Mouse (Mus musculus) stomach, embryonic 16.5 days (tissue): Measurements from ENCODE around the gene Rpl21. TPM values are rescaled to one million over a fixed set of nuclear protein-coding genes. Genes with fewer than 3 reads are reported as not detected.
"Not testable (repeated sequence)": the region's sequence is repeated elsewhere in the genome, so short reads cannot be mapped to it uniquely, and the experiment has no call there.

Source experiments
- ATAC-seq: fragments of 200-750 bp; cut with Nextera tagmentation; 2 replicates; pipeline ENCODE4 v1.8.0; 2017; ENCODE audit warnings: moderate number of reproducible peaks, moderate TSS enrichment; ENCODE audit not compliant: insufficient read depth, low FRiP score
- H3K27ac ChIP-seq: fragments of 300-500 bp; sonication (generic); 2 replicates; pipeline ENCODE4 v1.5.1; 2014; ENCODE audit warnings: low read length
- H3K27me3 ChIP-seq: fragments of 300-500 bp; sonication (generic); 2 replicates; pipeline ENCODE4 v1.6.1; 2014; ENCODE audit warnings: low read length, control low read depth, mixed read lengths; ENCODE audit not compliant: control insufficient read depth, insufficient read depth
- H3K36me3 ChIP-seq: fragments of 300-500 bp; sonication (generic); 2 replicates; pipeline ENCODE4 v1.6.1; 2014; ENCODE audit warnings: low read length; ENCODE audit not compliant: control insufficient read depth, insufficient read depth
- H3K4me1 ChIP-seq: fragments of 300-500 bp; sonication (generic); 2 replicates; pipeline ENCODE4 v1.6.1; 2014; ENCODE audit warnings: low read length, control low read depth, mixed read lengths; ENCODE audit not compliant: control insufficient read depth, insufficient read depth
- H3K4me2 ChIP-seq: fragments of 300-500 bp; sonication (generic); 2 replicates; pipeline ENCODE4 v1.6.1; 2014; ENCODE audit warnings: low read depth, low read length, mixed read lengths
- H3K4me3 ChIP-seq: fragments of 300-500 bp; sonication (generic); replicated peaks from 2 replicates; pipeline ENCODE4 v1.5.1; 2014; ENCODE audit warnings: mild to moderate bottlenecking, low read length
- H3K9ac ChIP-seq: fragments of 300-500 bp; sonication (generic); 2 replicates; pipeline ENCODE4 v1.6.1; 2014; ENCODE audit warnings: low read length
- H3K9me3 ChIP-seq: fragments of 300-500 bp; sonication (generic); replicated peaks from 2 replicates; pipeline ENCODE4 v1.6.1; 2016; ENCODE audit warnings: low read length, control low read depth; ENCODE audit not compliant: control insufficient read depth
- WGBS: fragments of 180-500 bp; shearing (Covaris S2); extraction: QIAGEN DNeasy Blood & Tissue Kit; methylation state at CpG from one replicate; pipeline ENCODE4 v1.1.7; 2014; 5-methylcytosine and 5-hydroxymethylcytosine counted together
- polyA plus RNA-seq: library from polyadenylated mRNA; unstranded; fragments of >200 nt; fragmentation: Nextera tagmentation; extraction: Ambion mirVana; gene quantifications from 2 replicates; pipeline ENCODE4 v1.2.1, GENCODE M21; 2015

The Rpl21 gene
- polyA plus RNA-seq, 1 experiment from 2014 or later, result 513 TPM

DNA sequence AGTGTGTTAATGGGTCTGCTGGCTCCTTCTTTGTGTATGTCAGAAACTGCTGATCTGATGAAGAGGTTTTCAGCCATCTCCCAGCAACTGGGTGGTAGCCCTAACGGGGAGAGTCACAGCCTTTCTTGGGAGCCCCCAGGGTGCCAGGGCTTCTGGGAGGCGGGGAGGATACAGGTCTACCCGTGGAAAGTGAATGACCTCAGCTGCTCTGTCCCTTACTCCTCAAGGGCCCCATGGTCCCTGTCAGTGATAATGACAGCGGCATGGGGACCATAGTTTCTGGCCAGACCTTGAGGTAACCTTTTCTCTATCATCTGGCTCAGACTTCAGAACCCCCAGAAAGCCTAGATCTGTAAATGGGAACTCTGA lies 35.2 kb downstream of the Rpl21 start:
- peak overlapping the region; percentile 42; the same call in 1 of the 2 replicates for H3K27ac ChIP-seq
- H3K9me3 ChIP-seq, result no peaks in the 10 kb centered on the region
- H3K4me1 ChIP-seq, result peaks cover 2% of the 10 kb centered on the region; the same call in 1 of the 2 replicates
- H3K4me3 ChIP-seq, result no peak overlapping the region
- H3K9ac ChIP-seq, result no peak overlapping the region
- 13% methylated on average over 4 of the region's 4 CpGs for WGBS
- no peak for ATAC-seq
- H3K36me3 ChIP-seq, result no peaks in the 10 kb centered on the region
- peak overlapping the region; percentile 48 for H3K4me2 ChIP-seq
- H3K27me3 ChIP-seq, result no peaks in the 10 kb centered on the region

DNA sequence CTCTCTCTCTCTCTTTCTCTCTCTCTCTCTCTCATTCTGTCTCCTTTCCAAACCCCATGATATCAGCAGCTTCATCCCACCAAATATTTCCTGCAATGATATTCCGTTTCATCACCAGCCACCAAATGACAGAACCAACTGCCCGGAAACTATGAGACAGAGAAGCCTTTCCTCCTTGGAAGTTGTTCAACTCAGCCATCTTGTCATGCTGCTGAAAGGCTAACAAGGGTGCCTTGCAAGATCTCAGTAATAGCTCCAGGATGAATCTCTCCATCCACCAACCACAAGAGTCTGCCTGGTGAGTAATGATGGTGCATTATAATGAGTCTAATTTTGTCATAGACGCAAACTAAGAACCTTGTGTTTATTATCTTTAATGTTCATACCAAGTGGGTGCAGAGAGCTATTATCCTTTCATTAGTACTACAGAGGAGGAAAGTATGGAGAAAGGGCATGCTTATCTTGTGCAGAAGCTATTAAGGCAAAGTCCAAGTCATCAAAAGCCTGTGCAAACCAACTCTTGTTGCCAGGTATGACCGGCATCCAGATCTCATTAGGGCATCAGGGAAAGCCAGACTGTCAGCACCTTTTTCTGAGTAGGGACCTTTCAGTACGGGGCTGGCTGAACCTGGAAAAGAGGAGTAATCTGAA lies 40.4 kb downstream of the Rpl21 start:
- Histone ChIP-seq H3K27me3 (no peaks in the 10 kb centered on the region), H3K4me3 (no peak overlapping the region), H3K36me3 (no peaks in the 10 kb centered on the region), H3K9me3 (no peaks in the 10 kb centered on the region), H3K9ac (no peak overlapping the region), H3K27ac (no peak overlapping the region), H3K4me1 (no peaks in the 10 kb centered on the region), H3K4me2 (no peak overlapping the region)
- ATAC-seq, result no peak
- WGBS, result 84% methylated on average over 5 of the region's 5 CpGs

GRCm38 (mm10) chr5:146876024-146876423 lies 43.3 kb downstream of the Rpl21 start:
- ATAC-seq, result no peak

DNA sequence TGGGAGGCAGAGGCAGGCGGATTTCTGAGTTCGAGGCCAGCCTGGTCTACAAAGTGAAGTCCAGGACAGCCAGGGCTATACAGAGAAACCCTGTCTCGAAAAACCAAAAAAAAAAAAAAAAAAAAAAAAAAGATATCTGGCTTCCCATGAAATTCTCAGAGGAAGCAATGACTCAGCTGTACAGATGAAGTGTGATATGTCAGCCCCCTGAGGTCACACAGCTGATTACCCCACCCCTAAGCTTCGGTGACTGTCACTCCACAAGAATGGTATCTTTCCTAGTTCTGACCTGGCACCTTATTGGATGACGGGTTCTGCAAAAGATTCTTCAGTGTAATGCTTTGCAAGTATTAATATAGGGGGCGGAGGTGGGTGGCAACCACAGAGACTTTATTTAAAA lies 45.2 kb downstream of the Rpl21 start:
- not testable (repeated sequence) for H3K9ac ChIP-seq, H3K36me3 ChIP-seq, H3K27me3 ChIP-seq, H3K4me3 ChIP-seq, ATAC-seq, H3K9me3 ChIP-seq, H3K27ac ChIP-seq, H3K4me1 ChIP-seq, H3K4me2 ChIP-seq
- 80% methylated on average over 5 of the region's 6 CpGs for WGBS

More at GRCm38 (mm10) chr5:146876024-146876423, 43.3 kb downstream of the Rpl21 start:
- no peak overlapping the region for H3K4me3 ChIP-seq
- no peak overlapping the region for H3K4me2 ChIP-seq
- no peak overlapping the region for H3K9ac ChIP-seq
- H3K27ac ChIP-seq, result no peak overlapping the region
- H3K27me3 ChIP-seq, result no peaks in the 10 kb centered on the region
- no peaks in the 10 kb centered on the region for H3K4me1 ChIP-seq
- no peaks in the 10 kb centered on the region for H3K36me3 ChIP-seq
- WGBS, result 70% methylated on average over 2 of the region's 2 CpGs
- no peaks in the 10 kb centered on the region for H3K9me3 ChIP-seq

DNA sequence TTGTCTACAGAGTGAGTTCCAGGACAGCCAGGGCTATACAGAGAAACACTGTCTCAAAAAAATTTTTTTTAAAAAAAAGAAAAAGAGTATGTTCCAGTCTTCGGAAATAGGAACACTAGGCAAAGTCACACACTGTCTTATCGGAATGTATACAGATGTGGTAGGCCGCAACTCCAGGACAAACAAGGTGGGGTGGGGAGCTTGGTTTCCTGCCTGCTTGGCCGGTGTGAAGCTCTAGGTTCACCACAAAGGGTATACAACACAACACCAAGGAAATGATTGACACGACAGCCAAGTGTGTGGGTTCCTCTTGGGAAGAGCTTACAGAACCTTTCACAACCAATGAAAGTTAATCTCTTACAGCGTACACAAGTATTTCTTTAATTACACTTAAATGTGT lies 49.6 kb downstream of the Rpl21 start:
- Histone ChIP-seq H3K4me1 (no peaks in the 10 kb centered on the region), H3K27me3 (no peaks in the 10 kb centered on the region), H3K4me3 (no peak overlapping the region), H3K9ac (no peak overlapping the region), H3K4me2 (no peak overlapping the region), H3K9me3 (no peaks in the 10 kb centered on the region), H3K36me3 (no peaks in the 10 kb centered on the region), H3K27ac (no peak overlapping the region)
- ATAC-seq, result no peak
- WGBS, result 78% methylated on average over 6 of the region's 6 CpGs

DNA sequence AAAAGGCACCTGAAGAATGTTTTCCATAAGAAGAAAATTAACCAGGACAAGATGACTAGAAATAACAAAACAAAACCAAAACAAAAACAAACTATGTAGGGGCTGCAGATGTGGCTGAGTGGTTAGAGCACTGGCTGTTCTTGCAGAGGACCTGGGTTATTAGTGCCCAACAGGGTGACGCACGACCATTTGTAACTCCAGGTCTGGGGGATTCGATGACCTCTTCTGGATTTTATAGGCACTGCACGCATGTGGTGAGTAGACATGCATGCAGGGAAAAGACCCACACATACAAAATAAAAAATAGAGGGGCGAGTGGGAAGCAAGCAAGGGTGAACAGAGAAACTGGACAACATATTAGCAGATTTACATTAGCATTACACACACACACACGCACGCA lies 50.4 kb downstream of the Rpl21 start:
- H3K9ac ChIP-seq, result no peak overlapping the region
- 71% methylated on average over 7 of the region's 7 CpGs for WGBS
- H3K4me3 ChIP-seq, result no peak overlapping the region
- no peak overlapping the region for H3K27ac ChIP-seq
- H3K4me1 ChIP-seq, result no peaks in the 10 kb centered on the region
- H3K4me2 ChIP-seq, result no peak overlapping the region
- no peaks in the 10 kb centered on the region for H3K27me3 ChIP-seq
- ATAC-seq, result no peak
- no peaks in the 10 kb centered on the region for H3K36me3 ChIP-seq
- H3K9me3 ChIP-seq, result no peaks in the 10 kb centered on the region

GRCm38 (mm10) chr5:146883486-146884272 lies 51.0 kb downstream of the Rpl21 start:
- Histone ChIP-seq H3K4me3 (no peak overlapping the region), H3K4me2 (no peak overlapping the region), H3K4me1 (no peaks in the 10 kb centered on the region), H3K27me3 (no peaks in the 10 kb centered on the region), H3K9ac (no peak overlapping the region), H3K27ac (no peak overlapping the region), H3K36me3 (no peaks in the 10 kb centered on the region), H3K9me3 (no peaks in the 10 kb centered on the region)
- 85% methylated on average over 15 of the region's 15 CpGs for WGBS
- no peak for ATAC-seq

Other genes starting within 250 kb of the Rpl21 start
- gene Gpr12, start 247.7 kb upstream of the Rpl21 start, polyA plus RNA-seq, result 0.23 and 0.36 TPM in 2 replicates
- 18.2 and 18.3 TPM in 2 replicates for gene Usp12, start 37.9 kb upstream of the Rpl21 start, polyA plus RNA-seq
- gene Rasl11a, start 12.2 kb downstream of the Rpl21 start, polyA plus RNA-seq, result 13.1 and 14.1 TPM in 2 replicates
- 102 and 109 TPM in 2 replicates for gene Gtf3a, start 115.8 kb downstream of the Rpl21 start, polyA plus RNA-seq
- gene Mtif3, start 130.9 kb downstream of the Rpl21 start, polyA plus RNA-seq, result 24.3 and 29.0 TPM in 2 replicates
- 18.3 and 20.5 TPM in 2 replicates for gene Lnx2, start 243.7 kb downstream of the Rpl21 start, polyA plus RNA-seq
- 142 and 145 TPM in 2 replicates for gene Polr1d, start 244.2 kb downstream of the Rpl21 start, polyA plus RNA-seq